Mouse (Mus musculus) MEL (cell line): ENCODE measurements around the gene Fkbp15. TPM values are rescaled to one million over a fixed set of nuclear protein-coding genes. Genes with fewer than 3 reads are reported as not detected.

Experiments used
- DNase-seq: peaks from one replicate; pipeline ENCODE4 v3.0.0; 2011; ENCODE audit warnings: low read depth, low spot score
- H3K27ac ChIP-seq: 2 replicates; pipeline ENCODE4 v1.5.1; 2012; ENCODE audit warnings: low read depth, mild to moderate bottlenecking, control low read depth, low read length, moderate library complexity; ENCODE audit not compliant: control insufficient read depth
- H3K27me3 ChIP-seq, 2 experiments: fragments of 150-350 bp in 1 of 2; sonication (generic) in 1 of 2; 2 replicates each; pipeline ENCODE4 v1.6.1; 2012; ENCODE audit warnings: low read length in 2 of 2, mild to moderate bottlenecking in 2 of 2, improper control_type of control experiment in 1 of 2, moderate library complexity in 1 of 2; ENCODE audit not compliant: insufficient read depth in 2 of 2, control insufficient read depth in 1 of 2
- H3K36me3 ChIP-seq, 2 experiments: 2 replicates each; pipeline ENCODE4 v1.6.1; 2012 to 2014; ENCODE audit warnings: low read length in 2 of 2, improper control_type of control experiment in 1 of 2, inconsistent platforms in 1 of 2, mild to moderate bottlenecking in 1 of 2; ENCODE audit not compliant: insufficient read depth in 2 of 2, control insufficient read depth in 1 of 2
- H3K4me1 ChIP-seq, 2 experiments: fragments of 150-350 bp in 1 of 2; sonication (generic) in 1 of 2; 2 replicates each; pipeline ENCODE4 v1.6.1; 2012; ENCODE audit warnings: low read length in 2 of 2, improper control_type of control experiment in 1 of 2, mild to moderate bottlenecking in 1 of 2; ENCODE audit not compliant: insufficient read depth in 2 of 2, control insufficient read depth in 1 of 2
- H3K4me3 ChIP-seq, 2 experiments: fragments of 150-350 bp in 1 of 2; sonication (generic) in 1 of 2; 2 replicates each; pipeline ENCODE4 v1.5.1; 2012; ENCODE audit warnings: low read depth in 2 of 2, low read length in 2 of 2, mild to moderate bottlenecking in 2 of 2, moderate library complexity in 2 of 2, control low read depth in 1 of 2, improper control_type of control experiment in 1 of 2; ENCODE audit not compliant: control insufficient read depth in 1 of 2, insufficient read depth in 1 of 2
- H3K79me2 ChIP-seq: 2 replicates; pipeline ENCODE4 v1.6.1; 2012; ENCODE audit warnings: mild to moderate bottlenecking, low read length, moderate library complexity; ENCODE audit not compliant: control insufficient read depth, poor library complexity, insufficient read depth
- H3K9ac ChIP-seq: 2 replicates; pipeline ENCODE4 v1.6.1; 2012; ENCODE audit warnings: low read depth, mild to moderate bottlenecking, control low read depth, low read length, moderate library complexity; ENCODE audit not compliant: control insufficient read depth, poor library complexity, severe bottlenecking
- H3K9me3 ChIP-seq: fragments of 150-350 bp; sonication (generic); replicated peaks from 2 replicates; pipeline ENCODE4 v1.6.1; 2012; ENCODE audit warnings: mild to moderate bottlenecking, low read length, improper control_type of control experiment, moderate library complexity; ENCODE audit not compliant: insufficient read depth
- BHLHE40 ChIP-seq: IDR thresholded peaks from 2 replicates; pipeline ENCODE4 v1.6.1; 2012; ENCODE audit warnings: low read depth, mild to moderate bottlenecking, inconsistent platforms, low read length, improper control_type of control experiment, borderline replicate concordance
- E2F4 ChIP-seq: IDR thresholded peaks from 2 replicates; pipeline ENCODE4 v1.6.1; 2011; ENCODE audit warnings: low read depth, low read length, improper control_type of control experiment, borderline replicate concordance
- ETS1 ChIP-seq: IDR thresholded peaks from 2 replicates; pipeline ENCODE4 v1.6.1; 2012; ENCODE audit warnings: low read depth, mild to moderate bottlenecking, inconsistent platforms, low read length, improper control_type of control experiment, moderate library complexity
- GABPA ChIP-seq: IDR thresholded peaks from 2 replicates; pipeline ENCODE4 v1.6.1; 2012; ENCODE audit warnings: low read depth, mild to moderate bottlenecking, inconsistent platforms, low read length, improper control_type of control experiment, moderate library complexity
- MAZ ChIP-seq: IDR thresholded peaks from 2 replicates; pipeline ENCODE4 v1.6.1; 2012; ENCODE audit warnings: low read depth, mild to moderate bottlenecking, inconsistent platforms, low read length, improper control_type of control experiment
- MYB ChIP-seq: IDR thresholded peaks from 2 replicates; pipeline ENCODE4 v1.6.1; 2011; ENCODE audit warnings: mild to moderate bottlenecking, low read depth, low read length, improper control_type of control experiment
- MYC ChIP-seq: IDR thresholded peaks from 2 replicates; pipeline ENCODE4 v1.6.1; 2011; ENCODE audit warnings: low read depth, mild to moderate bottlenecking, low read length, improper control_type of control experiment, moderate library complexity
- POLR2AphosphoS2 ChIP-seq: IDR thresholded peaks from 2 replicates; pipeline ENCODE4 v1.6.1; 2011; ENCODE audit warnings: low read length, improper control_type of control experiment
- POLR2AphosphoS5 ChIP-seq: IDR thresholded peaks from 2 replicates; pipeline ENCODE4 v1.6.1; 2012; ENCODE audit warnings: low read depth, borderline replicate concordance, mild to moderate bottlenecking, inconsistent platforms, low read length, moderate library complexity, mixed read lengths
- RAD21 ChIP-seq: IDR thresholded peaks from 2 replicates; pipeline ENCODE4 v1.6.1; 2011; ENCODE audit warnings: mild to moderate bottlenecking, low read depth, low read length, improper control_type of control experiment
- SIN3A ChIP-seq: IDR thresholded peaks from 2 replicates; pipeline ENCODE4 v1.6.1; 2012; ENCODE audit warnings: low read length, improper control_type of control experiment, inconsistent platforms
- SMC3 ChIP-seq: IDR thresholded peaks from 2 replicates; pipeline ENCODE4 v1.6.1; 2011; ENCODE audit warnings: low read depth, low read length, improper control_type of control experiment
- TCF12 ChIP-seq: IDR thresholded peaks from 2 replicates; pipeline ENCODE4 v1.6.1; 2014; ENCODE audit warnings: low read depth, mild to moderate bottlenecking, inconsistent platforms, low read length, improper control_type of control experiment, moderate library complexity
- UBTF ChIP-seq: IDR thresholded peaks from 2 replicates; pipeline ENCODE4 v1.6.1; 2012; ENCODE audit warnings: low read depth, mild to moderate bottlenecking, inconsistent platforms, low read length, improper control_type of control experiment, moderate library complexity, borderline replicate concordance; ENCODE audit not compliant: insufficient read depth
- USF1 ChIP-seq: IDR thresholded peaks from 2 replicates; pipeline ENCODE4 v1.6.1; 2014; ENCODE audit warnings: low read depth, mild to moderate bottlenecking, inconsistent platforms, low read length, improper control_type of control experiment, moderate library complexity
- USF2 ChIP-seq, 2 experiments: IDR thresholded peaks; 2 replicates each; pipeline ENCODE4 v1.6.1; 2011 to 2012; ENCODE audit warnings: improper control_type of control experiment in 2 of 2, low read length in 2 of 2, borderline replicate concordance in 1 of 2, inconsistent platforms in 1 of 2, low read depth in 1 of 2, mild to moderate bottlenecking in 1 of 2; ENCODE audit not compliant: insufficient read depth in 1 of 2
- ZKSCAN1 ChIP-seq: IDR thresholded peaks from 2 replicates; pipeline ENCODE4 v1.6.1; 2012; ENCODE audit warnings: low read depth, mild to moderate bottlenecking, inconsistent platforms, low read length, improper control_type of control experiment, moderate library complexity
- ZMIZ1 ChIP-seq: IDR thresholded peaks from 2 replicates; pipeline ENCODE4 v1.6.1; 2012; ENCODE audit warnings: low read depth, mild to moderate bottlenecking, inconsistent platforms, low read length, improper control_type of control experiment, moderate library complexity
- ZNF384 ChIP-seq: IDR thresholded peaks from 2 replicates; pipeline ENCODE4 v1.6.1; 2012; ENCODE audit warnings: low read depth, mild to moderate bottlenecking, inconsistent platforms, low read length, improper control_type of control experiment
- polyA plus RNA-seq, 2 experiments: library from polyadenylated mRNA; stranded (reverse) in 1 of 2; unstranded in 1 of 2; fragments of >175 nt in 1 of 2; fragments of >200 nt in 1 of 2; gene quantifications; 2 replicates each; pipeline versions ENCODE4 v1.2.1 to v1.2.4; 2012; ENCODE audit warnings: low replicate concordance in 2 of 2, low read depth in 1 of 2; ENCODE audit not compliant: insufficient read length in 2 of 2, insufficient read depth in 1 of 2, missing spikeins in 1 of 2
- total RNA-seq: library from RNA; depleted of rRNA; stranded (reverse); fragments of 300-350 nt; gene quantifications from 2 replicates; pipeline ENCODE4 v1.2.3, GENCODE M21; 2012

Gene Fkbp15
- total and polyA plus RNA-seq, 3 experiments, result 21.1 to 26.5 TPM; not detected in 1

GRCm38 (mm10) chr4:62314516-62314915 is 45.8 kb downstream of the Fkbp15 start:
- Histone ChIP-seq H3K79me2 (no peaks in the 10 kb centered on the region), H3K4me1 (no peaks in the 10 kb centered on the region), H3K9me3 (no peaks in the 10 kb centered on the region), H3K36me3 (peaks cover 7 to 14% of the 10 kb centered on the region in 2 experiments), H3K27me3 (no peaks in the 10 kb centered on the region), H3K4me3 (no peak overlapping the region), H3K27ac (no peak overlapping the region), H3K9ac (no peak overlapping the region)
- DNase-seq, result no peak
- TF ChIP-seq SMC3 (no peak), SIN3A (no peak), RAD21 (no peak), E2F4 (no peak), USF1 (no peak), MAZ (no peak), ETS1 (no peak), MYC (no peak), POLR2AphosphoS2 (no peak), MYB (no peak), UBTF (no peak)

- no peak overlapping the region for H3K27ac ChIP-seq
- H3K36me3 ChIP-seq, result peaks cover 4 to 14% of the 10 kb centered on the region in 2 experiments
- no peaks in the 10 kb centered on the region for H3K27me3 ChIP-seq
- H3K4me1 ChIP-seq, result no peaks in the 10 kb centered on the region
- no peak overlapping the region for H3K4me3 ChIP-seq
- H3K9ac ChIP-seq, result no peak overlapping the region
- no peaks in the 10 kb centered on the region for H3K9me3 ChIP-seq
- no peaks in the 10 kb centered on the region for H3K79me2 ChIP-seq
- no peak for TF ChIP-seq ZMIZ1
- no peak for TF ChIP-seq ETS1
- TF ChIP-seq POLR2AphosphoS5, result no peak
- no peak for TF ChIP-seq MAZ
- no peak for TF ChIP-seq SMC3
- TF ChIP-seq ZKSCAN1, result no peak
- no peak for TF ChIP-seq ZNF384
- no peak for TF ChIP-seq BHLHE40
- no peak for TF ChIP-seq GABPA
- no peak for TF ChIP-seq TCF12
- no peak for TF ChIP-seq POLR2AphosphoS2
- no peak for TF ChIP-seq USF2 (IDR thresholded peaks at IDR 0.05; ENCODE audit: borderline replicate concordance in 1 of 2, insufficient read depth in 1 of 2, low read depth in 1 of 2, low read length in 2 of 2)
- no peak for DNase-seq
Observed at GRCm38 (mm10) chr4:62313641-62314211, 46.6 kb downstream of the Fkbp15 start.
